Mouse (Mus musculus): ENCODE results near the gene Ncoa1.
A peak's percentile ranks its signal among the peaks of the same experiment; 100 is the strongest.
"Not testable (repeated sequence)": the region's sequence is repeated elsewhere in the genome, so short reads cannot be mapped to it uniquely, and the experiment has no call there.

Ncoa1 gene

GRCm38 (mm10) chr12:4313824-4314223, 163.2 kb downstream of the Ncoa1 start:
- no peak for DNase-seq (ENCODE audit: low spot score in 2 of 2)

- no peak for DNase-seq (ENCODE audit: low spot score in 2 of 2)
Measured at GRCm38 (mm10) chr12:4306712-4307313, 170.2 kb downstream of the Ncoa1 start.

GRCm38 (mm10) chr12:4299300-4299699, 177.7 kb downstream of the Ncoa1 start:
- DNase-seq (ENCODE audit: low spot score in 2 of 2), result no peak

- DNase-seq (ENCODE audit: low spot score in 2 of 2), result no peak
Measured at GRCm38 (mm10) chr12:4298626-4299025, 178.4 kb downstream of the Ncoa1 start.

- no peak for DNase-seq (ENCODE audit: low spot score in 2 of 2)
Measured at GRCm38 (mm10) chr12:4295881-4296280, 181.1 kb downstream of the Ncoa1 start.

- no peak for DNase-seq (ENCODE audit: low spot score in 2 of 2)
Measured at GRCm38 (mm10) chr12:4295281-4295680, 181.7 kb downstream of the Ncoa1 start.

- no peak for DNase-seq (ENCODE audit: low spot score in 2 of 2)
Measured at GRCm38 (mm10) chr12:4293813-4294212, 183.2 kb downstream of the Ncoa1 start.

GRCm38 (mm10) chr12:4285186-4285585, 191.8 kb downstream of the Ncoa1 start:
- DNase-seq (ENCODE audit: low spot score in 2 of 2), result peak in 1 of 2 experiments; percentile 46

- DNase-seq (ENCODE audit: low spot score in 2 of 2), result peak; percentile 27 to 54
Measured at GRCm38 (mm10) chr12:4279878-4280277, 197.1 kb downstream of the Ncoa1 start.

- DNase-seq (ENCODE audit: low spot score in 2 of 2), result peak in 1 of 2 experiments; percentile 33
Measured at GRCm38 (mm10) chr12:4278978-4279755, 197.8 kb downstream of the Ncoa1 start.

- DNase-seq (ENCODE audit: low spot score in 2 of 2), result peak in 1 of 2 experiments; percentile 27
Measured at GRCm38 (mm10) chr12:4271078-4271477, 205.9 kb downstream of the Ncoa1 start.

- DNase-seq (ENCODE audit: low spot score in 2 of 2), result no peak
Measured at GRCm38 (mm10) chr12:4267765-4268164, 209.2 kb downstream of the Ncoa1 start.

GRCm38 (mm10) chr12:4252742-4253655, 224.0 kb downstream of the Ncoa1 start:
- DNase-seq (ENCODE audit: low spot score in 2 of 2), result peak in 1 of 2 experiments; percentile 19

GRCm38 (mm10) chr12:4249786-4250185, 227.2 kb downstream of the Ncoa1 start:
- DNase-seq (ENCODE audit: low spot score in 2 of 2), result no peak

- DNase-seq (ENCODE audit: low spot score in 2 of 2), result no peak
Measured at GRCm38 (mm10) chr12:4245742-4246141, 231.2 kb downstream of the Ncoa1 start.

GRCm38 (mm10) chr12:4243805-4244204, 233.2 kb downstream of the Ncoa1 start:
- no peak for DNase-seq (ENCODE audit: low spot score in 2 of 2)

- not testable (repeated sequence) for DNase-seq (ENCODE audit: low spot score in 2 of 2)
Measured at GRCm38 (mm10) chr12:4240281-4240680, 236.7 kb downstream of the Ncoa1 start.

GRCm38 (mm10) chr12:4237481-4237880, 239.5 kb downstream of the Ncoa1 start:
- DNase-seq (ENCODE audit: low spot score in 2 of 2), result no peak

- peak; percentile 92 to 94 for DNase-seq (ENCODE audit: low spot score in 2 of 2)
Measured at GRCm38 (mm10) chr12:4233572-4234508, 243.1 kb downstream of the Ncoa1 start, which contains the start of the genes Ptrhd1 and Cenpo. Ptrhd1 (plus strand) TSS chr12:4234027. Cenpo (minus strand) TSS chr12:4234294.

- DNase-seq (ENCODE audit: low spot score in 2 of 2), result no peak
Measured at GRCm38 (mm10) chr12:4232777-4233176, 244.2 kb downstream of the Ncoa1 start.

- DNase-seq (ENCODE audit: low spot score in 2 of 2), result no peak
Measured at GRCm38 (mm10) chr12:4230156-4230555, 246.8 kb downstream of the Ncoa1 start.

Data from spleen, postnatal 4 days (tissue).